Mouse (Mus musculus): ENCODE results near the gene Bcar1.

The Bcar1 gene

GRCm38 (mm10) chr8:111739604-111740003, 4.0 kb downstream of the Bcar1 start:
- DNase-seq (ENCODE audit: low spot score in 2 of 2), result no peak

- no peak for DNase-seq (ENCODE audit: low spot score in 2 of 2)
These were observed 4.7 kb downstream of the Bcar1 start for GRCm38 (mm10) chr8:111738867-111739266.

- DNase-seq (ENCODE audit: low spot score in 2 of 2), result no peak
These were observed 7.3 kb downstream of the Bcar1 start for GRCm38 (mm10) chr8:111736321-111736720.

GRCm38 (mm10) chr8:111735791-111736190, 7.8 kb downstream of the Bcar1 start:
- no peak for DNase-seq (ENCODE audit: low spot score in 2 of 2)

GRCm38 (mm10) chr8:111735335-111735761, 8.3 kb downstream of the Bcar1 start:
- no peak for DNase-seq (ENCODE audit: low spot score in 2 of 2)

GRCm38 (mm10) chr8:111734244-111734960, 9.2 kb downstream of the Bcar1 start:
- DNase-seq (ENCODE audit: low spot score in 2 of 2), result no peak

- no peak for DNase-seq (ENCODE audit: low spot score in 2 of 2)
These were observed 9.9 kb downstream of the Bcar1 start for GRCm38 (mm10) chr8:111733581-111734243.

GRCm38 (mm10) chr8:111732406-111733085, 11.1 kb downstream of the Bcar1 start:
- peak in 1 of 2 experiments; percentile 32 for DNase-seq (ENCODE audit: low spot score in 2 of 2)

- peak; percentile 86 to 95 for DNase-seq (ENCODE audit: low spot score in 2 of 2)
These were observed 11.6 kb downstream of the Bcar1 start for GRCm38 (mm10) chr8:111732004-111732403.

- no peak for DNase-seq (ENCODE audit: low spot score in 2 of 2)
These were observed 12.2 kb downstream of the Bcar1 start for GRCm38 (mm10) chr8:111731231-111731977.

- DNase-seq (ENCODE audit: low spot score in 2 of 2), result no peak
These were observed 14.1 kb downstream of the Bcar1 start for GRCm38 (mm10) chr8:111729233-111730170.

- DNase-seq (ENCODE audit: low spot score in 2 of 2), result no peak
These were observed 15.1 kb downstream of the Bcar1 start for GRCm38 (mm10) chr8:111728481-111728880.

- no peak for DNase-seq (ENCODE audit: low spot score in 2 of 2)
These were observed 16.1 kb downstream of the Bcar1 start for GRCm38 (mm10) chr8:111727553-111727952.

GRCm38 (mm10) chr8:111726102-111726900, 17.3 kb downstream of the Bcar1 start:
- DNase-seq (ENCODE audit: low spot score in 2 of 2), result no peak

- no peak for DNase-seq (ENCODE audit: low spot score in 2 of 2)
These were observed 18.3 kb downstream of the Bcar1 start for GRCm38 (mm10) chr8:111725341-111725740.

- DNase-seq (ENCODE audit: low spot score in 2 of 2), result no peak
These were observed 23.5 kb downstream of the Bcar1 start for GRCm38 (mm10) chr8:111720115-111720544.

- DNase-seq (ENCODE audit: low spot score in 2 of 2), result no peak
These were observed 24.7 kb downstream of the Bcar1 start for GRCm38 (mm10) chr8:111718937-111719336.

- DNase-seq (ENCODE audit: low spot score in 2 of 2), result no peak
These were observed 25.7 kb downstream of the Bcar1 start for GRCm38 (mm10) chr8:111717866-111718265.

- DNase-seq (ENCODE audit: low spot score in 2 of 2), result no peak
These were observed 26.2 kb downstream of the Bcar1 start for GRCm38 (mm10) chr8:111717488-111717792.

Measured in frontal cortex, postnatal 14 days (tissue).